Mouse (Mus musculus) ES-Bruce4 (cell line): ENCODE results near the gene Qpctl.

Experiments
- CTCF ChIP-seq: IDR thresholded peaks from one replicate; pipeline ENCODE4 v1.8.1; 2011; ENCODE audit warnings: low read depth, low read length
- POLR2A ChIP-seq: IDR thresholded peaks from one replicate; pipeline ENCODE4 v1.8.1; 2011; ENCODE audit warnings: low read length; ENCODE audit not compliant: insufficient read depth

DNA sequence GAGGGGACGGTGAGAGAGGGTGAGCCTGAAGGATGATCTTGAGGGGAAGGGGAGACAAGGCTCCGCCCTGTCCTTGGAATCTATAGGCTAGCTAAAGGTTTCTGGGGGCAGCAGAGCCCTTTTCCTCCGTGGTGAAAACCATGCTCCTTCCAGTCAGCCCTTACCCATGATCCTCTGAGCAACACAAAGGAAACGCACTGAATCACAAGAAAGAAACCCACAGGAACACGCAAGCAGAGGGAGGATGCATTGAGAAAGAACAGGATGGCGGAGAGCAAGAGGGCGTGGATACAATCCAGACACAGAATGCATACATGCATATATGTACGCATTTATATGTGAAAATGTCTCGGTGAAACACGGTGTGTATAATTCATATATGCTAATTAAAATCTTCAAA lies 20.4 kb upstream of the Qpctl start:
- TF ChIP-seq POLR2A (no peak), CTCF (no peak)
